Mouse (Mus musculus) spleen, adult 18-20 months (tissue): ENCODE data around the gene Fam118a.

Source experiments
- DNase-seq, 2 experiments: peaks; one replicate each; pipeline ENCODE4 v3.0.0; 2022; ENCODE audit warnings: mixed read lengths in 2 of 2

The Fam118a gene

DNA sequence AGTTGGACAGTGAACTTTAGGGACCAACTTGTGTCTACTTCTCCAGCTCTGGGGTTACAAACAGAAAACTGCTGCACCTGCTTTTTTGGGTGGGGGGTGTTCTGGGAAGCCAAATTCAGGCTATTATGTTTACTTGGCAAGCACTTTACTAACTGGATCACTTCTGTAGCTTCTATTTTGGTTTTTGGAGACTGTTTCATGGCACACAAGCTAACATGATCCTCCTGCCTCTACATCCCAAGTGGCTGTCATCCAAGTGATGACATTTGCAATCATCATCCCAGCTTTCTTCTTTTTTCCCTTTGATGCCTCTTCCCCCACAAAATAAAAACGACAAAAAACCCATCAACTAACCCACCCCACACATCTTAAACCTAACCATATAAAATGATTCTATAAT lies 56.9 kb downstream of the Fam118a start:
- DNase-seq, result no peak
